Mouse (Mus musculus): ENCODE data around the gene Ppp2r1b.

Gene Ppp2r1b

DNA sequence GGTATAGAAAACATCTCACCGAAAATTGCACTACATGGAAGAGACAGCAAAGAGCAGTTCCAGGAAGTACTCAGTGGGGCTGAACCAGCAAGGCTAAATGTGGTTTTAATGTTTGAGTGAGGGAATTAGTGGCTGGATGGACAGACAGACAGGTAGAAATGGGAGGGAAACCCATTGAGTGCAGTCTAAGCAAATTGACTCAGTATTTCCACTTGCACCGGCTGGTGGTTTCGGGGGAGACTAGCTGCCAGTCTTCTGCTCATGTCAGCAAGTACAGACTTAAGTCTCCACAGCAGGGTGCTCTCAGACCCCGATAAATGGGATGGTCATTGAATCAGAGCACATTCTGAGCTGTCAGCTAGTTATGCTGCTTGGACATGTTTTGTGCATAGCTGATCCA, 9.0 kb upstream of the Ppp2r1b start:
- in situ Hi-C loops (cut with MboI), result no loop called here

DNA sequence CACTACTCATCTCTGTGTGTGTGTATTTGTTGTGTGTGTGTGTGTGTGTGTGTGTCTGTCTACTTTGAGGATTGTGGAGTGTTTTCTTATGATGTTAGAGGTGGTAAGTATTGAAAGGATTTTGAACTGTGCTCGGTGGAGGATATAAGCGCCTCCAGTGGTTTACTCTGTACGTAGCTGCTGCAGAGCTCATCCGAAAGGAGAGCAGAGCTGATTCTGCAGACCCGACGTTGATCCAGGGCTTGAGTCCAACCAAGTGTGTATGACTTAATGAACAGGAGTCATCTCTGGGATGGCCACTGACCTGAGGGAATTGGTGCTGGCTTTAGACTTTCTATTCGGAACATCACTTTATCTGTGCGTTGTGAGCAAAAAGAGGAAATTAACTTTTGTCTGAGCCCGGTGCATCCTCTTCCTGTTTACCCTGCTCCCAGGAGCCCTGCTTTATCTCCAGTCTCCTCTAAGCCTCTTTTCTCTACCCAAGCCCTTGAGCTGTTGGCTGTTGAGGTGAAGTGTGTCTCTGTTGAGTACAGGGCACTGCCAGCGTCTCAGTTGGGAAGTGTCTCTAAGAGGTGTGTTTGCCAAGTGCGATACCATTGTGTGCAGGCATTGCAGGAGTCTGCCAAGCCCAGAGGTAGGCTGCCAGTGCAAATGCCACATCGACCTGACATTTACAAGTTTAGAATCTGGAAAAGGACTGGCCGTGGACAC, 3.9 kb upstream of the Ppp2r1b start:
- in situ Hi-C loops (cut with MboI), result no loop called here

DNA sequence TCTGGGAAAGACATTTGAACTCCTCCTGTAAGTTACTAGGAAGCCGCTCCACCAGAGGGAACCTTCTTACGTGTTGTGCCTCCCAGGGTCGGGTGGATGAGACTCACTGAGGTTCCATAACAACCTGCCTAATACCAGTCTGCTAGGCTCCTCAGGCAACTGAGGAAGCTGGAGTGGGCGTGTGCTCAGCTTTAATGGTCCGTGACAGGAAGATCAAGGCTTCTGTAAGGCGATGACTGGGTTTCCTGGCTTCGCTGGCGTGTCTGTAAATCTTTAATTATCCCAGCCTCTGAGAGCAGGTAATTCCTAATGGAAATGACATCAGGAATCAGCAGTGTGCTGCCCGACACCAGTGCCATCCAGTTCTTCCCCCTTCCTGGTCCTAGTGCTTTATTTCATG, 446 bp downstream of the Ppp2r1b start:
- in situ Hi-C loops (cut with MboI), result no loop called here

DNA sequence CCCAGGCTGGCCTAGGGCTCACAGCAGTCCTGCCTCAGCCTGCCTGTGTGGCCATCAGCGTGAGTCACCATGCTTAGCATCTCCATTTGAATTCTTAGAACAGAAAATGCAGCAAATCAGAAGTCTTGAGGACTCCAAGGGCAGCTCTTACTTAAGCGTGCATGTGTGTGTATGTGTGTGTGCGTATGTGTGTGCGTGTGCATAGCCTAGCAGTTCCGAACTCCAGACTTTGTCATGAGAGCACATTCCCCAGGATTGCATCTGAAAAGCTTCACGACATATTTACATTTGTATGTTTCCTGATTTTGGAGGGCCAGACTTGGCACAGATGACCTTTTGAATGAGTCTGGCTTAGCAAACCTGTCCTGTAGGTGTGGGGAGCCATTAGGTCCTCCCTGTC, 2.0 kb downstream of the Ppp2r1b start:
- in situ Hi-C loops (cut with MboI), result no loop called here

DNA sequence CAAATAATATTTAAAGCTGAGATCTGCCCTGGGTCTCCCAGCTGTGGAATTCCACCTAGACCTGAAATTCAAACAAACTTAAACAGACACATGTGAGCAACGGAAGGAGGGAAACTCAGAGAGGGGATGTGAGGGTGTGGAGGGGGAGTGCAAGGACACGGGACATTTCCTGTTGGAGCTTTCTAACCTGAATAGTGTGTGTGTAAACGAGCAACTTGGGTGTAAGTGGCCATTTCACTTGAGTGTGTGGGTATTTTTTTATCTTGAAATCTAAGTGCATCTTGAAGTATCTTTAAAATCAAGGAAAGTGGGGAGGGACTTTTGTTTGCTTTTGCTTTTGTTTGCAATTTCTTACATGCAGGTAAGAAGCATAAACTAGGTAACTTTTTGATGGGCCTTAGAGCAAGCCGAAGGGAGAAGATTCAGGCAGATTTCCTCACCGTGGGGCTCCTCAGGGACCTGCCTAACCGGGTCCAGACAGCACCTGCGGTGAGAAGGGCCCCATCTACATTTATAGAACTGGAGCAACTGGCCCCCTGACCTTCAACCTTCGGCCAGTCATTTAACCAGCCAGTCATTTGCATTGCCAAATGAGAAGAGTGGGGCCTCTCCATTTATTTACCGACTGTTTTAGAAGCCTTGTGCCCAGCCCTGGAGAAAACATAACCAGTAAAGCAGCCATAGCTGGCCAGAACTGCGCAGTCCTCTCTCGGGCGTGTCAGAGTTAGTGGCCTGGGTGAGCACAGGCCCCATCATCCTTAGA, 2.7 kb downstream of the Ppp2r1b start:
- in situ Hi-C loops (cut with MboI), result no loop called here

DNA sequence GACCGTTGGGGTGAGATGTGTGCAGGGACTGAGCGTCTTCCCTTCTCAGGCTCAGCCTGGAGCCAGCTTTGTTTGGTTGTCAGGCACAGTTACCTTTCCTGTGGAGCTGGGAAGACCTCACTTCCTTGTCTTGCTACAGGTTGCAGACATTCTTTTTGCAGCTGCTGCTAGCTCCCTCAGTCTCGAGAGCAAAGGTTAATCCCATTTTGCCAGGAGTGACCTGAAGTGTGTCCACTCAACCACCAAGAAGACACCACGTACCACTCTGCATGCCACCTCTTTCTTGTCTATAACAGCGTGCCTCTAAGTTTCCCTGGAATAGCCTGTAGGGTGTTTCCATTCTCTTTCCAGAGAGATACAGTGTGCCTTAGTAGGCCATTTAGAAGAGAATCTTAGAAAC, 3.7 kb downstream of the Ppp2r1b start:
- in situ Hi-C loops (cut with MboI), result no loop called here

DNA sequence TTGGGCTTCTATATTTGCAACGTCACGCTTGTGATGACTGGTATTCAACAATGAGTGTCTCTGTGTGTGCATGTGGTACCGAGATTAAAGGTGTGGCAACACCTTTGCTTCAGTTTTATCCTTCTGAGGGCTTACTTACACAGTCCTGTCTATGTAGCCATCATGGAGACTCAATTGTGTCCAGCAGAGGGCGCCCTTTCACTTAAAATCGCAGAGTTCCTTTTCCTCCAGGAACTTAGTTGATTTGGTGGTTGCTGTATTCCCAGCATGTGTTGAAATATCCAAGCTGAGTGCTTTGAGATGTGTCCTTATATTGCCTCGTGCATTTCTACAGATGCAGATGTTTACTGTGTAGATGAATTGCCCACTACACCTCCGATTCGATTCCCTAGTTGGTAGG, 4.1 kb downstream of the Ppp2r1b start:
- in situ Hi-C loops (cut with MboI), result no loop called here

DNA sequence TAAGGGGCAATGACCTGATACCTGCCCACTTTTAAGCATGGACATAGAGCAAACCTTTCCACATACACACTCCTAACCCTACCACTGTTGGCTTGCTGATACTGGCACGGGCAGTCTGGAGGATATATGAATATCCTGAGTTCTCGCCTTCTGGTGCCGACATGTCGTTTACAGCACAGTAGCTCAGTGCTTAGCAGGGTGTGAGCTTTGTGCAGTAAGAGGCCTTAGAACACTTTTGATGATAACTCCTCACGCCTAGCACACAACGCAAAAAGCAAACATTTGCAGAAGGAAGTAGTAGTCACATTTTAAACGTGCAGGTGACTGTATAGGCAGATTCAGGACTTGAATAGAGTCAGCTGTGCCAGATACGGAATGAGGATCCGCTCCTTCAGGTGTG, 4.7 kb downstream of the Ppp2r1b start:
- in situ Hi-C loops (cut with MboI), result loop anchor here (10.0 kb wide), 1 partner anchor 165 kb away; no protein-coding TSS in a partner anchor

DNA sequence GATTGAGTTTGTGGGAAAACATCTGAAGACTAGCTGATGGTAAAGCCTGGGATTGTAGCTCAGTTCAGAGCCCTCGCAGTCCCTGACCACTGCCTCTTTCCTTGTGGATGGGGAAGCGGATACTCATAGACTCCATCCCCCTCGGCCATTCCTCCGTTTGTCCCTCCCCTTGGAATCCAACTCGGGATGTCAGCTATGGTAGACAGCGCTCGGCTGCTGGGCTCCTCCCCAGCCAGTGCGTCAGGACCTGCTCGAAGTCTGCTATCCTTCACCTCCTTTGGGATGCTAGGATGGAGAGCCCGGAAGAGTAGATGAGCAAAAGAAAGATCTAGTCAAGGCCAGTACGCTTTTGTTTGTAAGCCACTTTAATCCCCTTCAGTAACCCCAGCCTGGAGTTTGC, 5.2 kb downstream of the Ppp2r1b start:
- in situ Hi-C loops (cut with MboI), result loop anchor here (10.0 kb wide), 1 partner anchor 165 kb away; no protein-coding TSS in a partner anchor

DNA sequence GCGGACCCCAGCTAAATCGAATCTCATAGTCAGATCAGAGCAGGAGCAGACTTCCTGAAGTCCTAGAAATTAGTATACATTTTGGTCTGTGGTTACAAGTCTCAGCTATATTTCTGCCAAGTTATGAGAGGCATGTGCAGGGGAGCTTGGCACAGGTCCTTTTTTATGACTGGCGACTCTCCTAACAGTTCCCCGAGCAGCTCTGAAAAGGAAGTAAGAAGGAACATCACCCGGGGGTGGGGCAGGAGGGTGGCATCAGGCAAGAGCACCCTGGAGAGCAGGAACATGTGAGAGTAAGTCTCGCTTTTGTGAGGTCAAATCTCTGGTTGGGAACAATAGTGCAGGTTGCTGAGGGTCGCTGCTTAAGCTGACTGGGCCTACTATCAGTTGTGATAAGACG, 5.6 kb downstream of the Ppp2r1b start:
- in situ Hi-C loops (cut with MboI), result loop anchor here (10.0 kb wide), 1 partner anchor 164 kb away; no protein-coding TSS in a partner anchor

DNA sequence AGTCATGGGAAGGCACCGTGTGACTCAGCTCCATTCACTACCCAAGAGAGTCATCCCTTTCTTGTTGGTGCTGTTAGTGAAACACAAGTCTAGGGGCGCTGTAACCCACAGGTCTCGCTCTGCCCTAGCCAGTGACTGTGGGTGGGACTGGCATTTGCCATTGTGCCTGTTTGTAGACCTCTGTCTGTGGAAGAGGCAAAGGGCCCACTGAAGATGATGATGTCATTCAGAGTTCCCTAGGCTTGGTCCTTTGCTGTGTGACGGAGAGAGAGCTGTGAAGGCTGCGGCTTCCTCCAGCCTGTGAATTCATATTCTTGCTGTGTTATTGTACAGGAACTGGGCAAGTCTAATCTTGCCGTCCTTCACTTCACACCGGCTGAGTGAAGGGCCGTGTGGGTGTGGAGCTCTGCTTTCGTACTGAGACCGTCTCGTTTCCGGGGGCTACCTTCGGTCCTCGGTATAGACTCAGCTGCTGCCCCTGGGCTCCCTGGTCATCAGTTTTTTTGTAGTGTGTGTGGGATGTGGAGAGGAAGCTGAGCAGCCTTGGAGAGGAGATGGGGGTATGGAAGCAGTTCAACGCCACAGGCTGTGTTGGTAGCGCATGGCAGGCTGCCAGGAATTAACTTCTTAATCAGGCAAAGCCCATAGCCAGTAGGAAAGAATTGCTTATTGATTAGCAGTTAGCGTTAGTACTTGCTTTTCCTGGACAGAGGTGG, 7.7 kb downstream of the Ppp2r1b start:
- in situ Hi-C loops (cut with MboI), result loop anchor here (10.0 kb wide), 1 partner anchor 162 kb away; no protein-coding TSS in a partner anchor

DNA sequence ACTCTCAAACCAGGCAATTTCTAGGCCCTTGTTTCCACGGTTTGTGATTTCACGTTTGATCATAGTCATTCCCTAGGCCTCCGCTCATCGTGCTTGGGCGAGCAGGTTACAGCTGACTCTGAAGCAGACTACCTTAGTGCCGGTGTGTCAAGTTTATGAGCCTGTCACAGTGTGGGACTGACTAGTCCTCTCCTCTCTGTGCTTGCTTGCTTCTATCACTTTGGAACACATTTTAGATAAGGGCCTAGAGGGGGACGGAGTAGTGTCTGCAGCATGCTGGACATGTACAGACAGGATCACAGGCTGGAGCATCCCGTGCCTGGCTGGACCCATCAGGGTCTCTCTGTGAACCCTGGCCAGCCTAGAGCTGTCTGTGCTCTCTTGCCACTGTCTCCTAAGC, 9.3 kb downstream of the Ppp2r1b start:
- in situ Hi-C loops (cut with MboI), result loop anchor here (10.0 kb wide), 1 partner anchor 160 kb away; no protein-coding TSS in a partner anchor

DNA sequence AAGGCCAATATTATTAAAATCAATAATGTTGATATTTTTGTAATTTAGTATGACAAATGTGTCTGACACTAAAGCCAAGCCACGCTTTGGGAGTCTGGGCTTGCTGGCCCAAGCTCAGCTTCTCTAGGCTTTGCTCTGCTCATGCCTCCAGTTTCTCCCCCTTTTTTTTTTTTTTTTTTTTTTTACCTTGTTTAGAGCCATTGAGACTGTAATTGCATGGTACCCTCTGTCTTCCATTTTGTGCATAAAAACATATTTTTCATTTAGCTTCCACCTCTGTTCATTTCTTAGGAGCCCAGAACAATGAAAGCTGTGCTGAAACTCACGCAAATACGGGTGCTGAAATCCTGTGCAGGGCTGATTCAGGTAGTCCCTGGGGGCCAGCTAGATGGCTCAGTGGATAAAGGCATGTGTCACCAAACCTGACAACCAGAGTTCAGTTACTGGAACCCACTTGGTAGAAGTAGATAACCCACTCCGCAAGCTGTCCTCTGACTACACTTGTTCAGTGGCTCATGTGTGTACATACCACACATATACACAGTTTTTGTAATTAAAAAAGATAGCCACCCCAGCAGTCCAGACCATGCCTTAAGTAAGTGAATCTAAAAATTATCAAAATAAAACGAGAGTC, 10.1 kb downstream of the Ppp2r1b start:
- in situ Hi-C loops (cut with MboI), result loop anchor here (10.0 kb wide), 1 partner anchor 160 kb away; no protein-coding TSS in a partner anchor

DNA sequence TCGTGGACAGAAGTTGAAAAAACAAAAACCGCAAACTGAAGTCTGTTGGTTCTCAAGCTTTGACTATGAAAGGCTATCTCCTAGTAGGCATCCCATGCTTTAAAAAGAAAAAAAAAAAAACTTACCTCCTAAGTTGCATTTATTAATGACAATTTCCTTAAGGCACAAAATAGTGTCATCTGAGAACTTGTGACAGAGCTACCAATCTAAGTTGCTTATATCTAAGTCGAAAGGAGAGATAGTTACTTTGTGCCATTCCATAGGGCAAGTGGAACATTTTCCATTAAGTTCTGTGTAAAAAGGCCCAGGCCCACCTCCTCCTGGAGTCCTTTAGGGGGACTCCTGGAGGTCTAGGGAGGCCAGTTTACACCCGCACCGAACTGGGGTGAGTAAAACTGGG, 10.7 kb downstream of the Ppp2r1b start:
- in situ Hi-C loops (cut with MboI), result loop anchor here (10.0 kb wide), 1 partner anchor 159 kb away; no protein-coding TSS in a partner anchor

DNA sequence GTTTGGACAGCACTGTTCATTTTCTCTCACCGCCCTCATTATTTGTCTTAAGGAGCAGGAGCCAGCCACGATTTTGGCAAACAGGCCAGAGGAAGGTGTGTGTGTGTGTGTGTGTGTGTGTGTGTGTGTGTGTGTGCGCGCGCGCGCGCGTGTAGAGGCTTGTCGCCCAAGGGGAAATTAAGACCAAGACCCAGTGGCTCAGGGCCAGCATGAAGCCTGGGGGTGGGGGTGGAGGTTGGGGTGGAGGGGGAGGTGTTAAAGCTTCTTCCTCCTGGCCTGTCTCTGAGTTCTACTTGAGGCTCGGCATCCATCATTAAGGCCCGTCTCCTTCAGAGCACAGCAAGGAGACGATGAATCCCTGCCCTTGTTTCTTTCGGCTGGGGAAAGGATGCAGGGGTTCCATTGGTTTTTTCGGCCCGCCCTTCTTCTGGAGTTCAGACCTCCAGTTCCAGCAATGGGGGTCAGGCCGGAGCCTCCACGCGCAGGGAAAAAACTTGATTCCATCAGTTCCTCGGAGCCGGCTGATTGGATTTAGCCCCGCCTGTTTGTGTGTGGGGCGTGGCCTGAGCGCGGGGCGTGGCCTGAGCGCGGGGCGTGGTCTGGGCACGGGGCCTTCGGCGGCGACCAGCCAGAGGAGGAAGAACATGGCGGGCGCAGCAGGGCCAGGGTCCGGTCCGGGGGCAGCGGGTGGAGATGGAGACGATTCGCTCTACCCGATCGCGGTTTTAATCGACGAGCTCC, 11.4 kb downstream of the Ppp2r1b start:
- in situ Hi-C loops (cut with MboI), result loop anchor here (10.0 kb wide), 1 partner anchor 158 kb away; no protein-coding TSS in a partner anchor

DNA sequence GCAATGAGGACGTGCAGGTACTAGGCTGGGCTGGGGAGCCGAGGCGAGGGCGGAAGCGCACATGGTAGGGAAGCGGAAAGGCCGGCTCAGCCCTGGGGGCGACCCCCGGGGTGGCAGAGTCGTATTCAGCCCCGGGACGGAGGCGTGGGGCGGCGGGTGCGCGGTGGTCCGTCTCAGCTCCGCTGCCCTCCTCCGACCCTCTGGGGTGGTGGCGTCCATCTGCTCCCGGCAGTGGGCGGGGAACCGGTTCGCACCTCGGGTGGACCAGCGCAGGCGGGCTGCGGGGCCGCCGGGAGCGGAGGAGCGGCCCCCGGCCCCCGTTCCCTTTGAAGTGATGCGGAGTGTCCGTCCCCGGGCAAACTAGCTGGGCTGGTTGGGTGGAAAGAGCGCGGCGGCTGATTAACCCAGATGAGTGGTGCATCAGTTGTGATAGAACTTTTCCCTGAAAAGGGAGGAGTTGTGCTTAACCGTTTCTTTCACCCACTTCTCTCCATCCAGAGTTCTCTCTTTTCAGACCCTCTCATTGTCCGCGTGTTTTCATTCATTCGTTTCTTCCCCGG, 12.1 kb downstream of the Ppp2r1b start:
- in situ Hi-C loops (cut with MboI), result loop anchor here (10.0 kb wide), 1 partner anchor 158 kb away; no protein-coding TSS in a partner anchor

DNA sequence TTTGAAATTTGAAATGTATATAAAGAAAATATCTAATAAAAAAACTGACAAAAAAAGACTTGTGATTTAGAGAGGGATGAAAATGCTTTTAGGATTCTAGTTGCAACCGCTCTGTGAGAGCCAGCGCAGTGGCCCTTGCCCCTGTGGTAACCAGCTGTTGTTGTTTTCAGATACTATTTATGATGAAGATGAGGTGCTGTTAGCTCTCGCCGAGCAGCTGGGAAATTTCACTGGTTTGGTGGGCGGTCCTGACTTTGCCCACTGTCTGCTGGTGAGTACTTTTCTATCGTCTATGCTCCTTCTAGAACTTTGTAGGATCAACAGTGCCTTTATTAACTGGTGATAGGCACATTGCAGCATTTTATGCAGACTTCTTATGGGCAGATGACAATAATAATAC, 13.6 kb downstream of the Ppp2r1b start:
- in situ Hi-C loops (cut with MboI), result loop anchor here (10.0 kb wide), 1 partner anchor 156 kb away; no protein-coding TSS in a partner anchor

DNA sequence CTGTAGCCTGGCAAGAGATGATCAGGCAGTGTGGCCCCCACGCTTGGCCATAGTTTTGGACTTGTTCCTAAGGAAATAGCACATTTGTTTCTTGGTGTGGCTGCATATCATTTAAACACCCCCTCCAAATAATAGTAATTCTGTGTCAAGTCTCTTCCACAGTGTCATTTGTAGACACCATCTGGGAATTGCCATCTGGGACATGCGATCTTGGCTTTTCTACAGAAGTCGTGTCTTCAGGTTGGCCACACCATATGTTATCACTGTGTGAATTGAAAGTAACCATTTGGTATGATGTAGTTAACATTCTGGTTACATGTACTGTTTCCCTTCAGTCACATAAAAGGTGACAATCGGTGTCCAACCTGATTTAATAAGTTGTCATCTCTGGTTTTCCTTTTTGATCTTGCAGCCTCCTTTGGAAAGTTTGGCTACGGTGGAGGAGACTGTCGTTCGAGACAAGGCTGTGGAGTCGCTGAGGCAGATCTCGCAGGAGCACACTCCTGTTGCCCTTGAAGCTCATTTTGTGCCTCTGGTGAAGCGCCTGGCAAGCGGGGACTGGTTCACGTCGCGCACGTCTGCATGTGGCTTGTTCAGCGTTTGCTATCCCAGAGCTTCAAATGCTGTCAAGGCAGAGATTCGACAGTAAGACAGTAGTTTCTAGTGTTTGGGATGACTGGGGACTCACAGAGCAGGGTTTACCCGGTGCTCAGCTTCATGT, 16.2 kb downstream of the Ppp2r1b start:
- in situ Hi-C loops (cut with MboI), result no loop called here

DNA sequence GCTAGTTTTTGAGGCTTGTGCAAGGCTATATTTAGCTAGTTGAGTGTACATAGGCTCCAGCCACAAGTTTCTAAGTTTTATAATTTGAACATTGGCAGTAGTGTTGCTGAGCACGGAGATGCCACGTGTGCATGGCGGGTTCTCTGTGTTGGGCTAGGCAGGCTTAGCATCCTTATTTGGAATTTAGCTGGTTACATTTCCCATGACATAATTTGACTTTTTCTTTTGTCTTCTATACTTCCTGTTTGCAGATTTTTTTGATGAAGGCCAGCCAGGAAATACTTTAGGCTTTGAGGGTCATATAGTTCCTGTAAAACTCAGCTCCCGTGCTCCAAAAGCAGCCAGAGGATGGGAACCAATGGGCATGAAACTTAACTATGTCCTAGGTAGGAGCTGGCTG, 18.7 kb downstream of the Ppp2r1b start:
- in situ Hi-C loops (cut with MboI), result no loop called here

DNA sequence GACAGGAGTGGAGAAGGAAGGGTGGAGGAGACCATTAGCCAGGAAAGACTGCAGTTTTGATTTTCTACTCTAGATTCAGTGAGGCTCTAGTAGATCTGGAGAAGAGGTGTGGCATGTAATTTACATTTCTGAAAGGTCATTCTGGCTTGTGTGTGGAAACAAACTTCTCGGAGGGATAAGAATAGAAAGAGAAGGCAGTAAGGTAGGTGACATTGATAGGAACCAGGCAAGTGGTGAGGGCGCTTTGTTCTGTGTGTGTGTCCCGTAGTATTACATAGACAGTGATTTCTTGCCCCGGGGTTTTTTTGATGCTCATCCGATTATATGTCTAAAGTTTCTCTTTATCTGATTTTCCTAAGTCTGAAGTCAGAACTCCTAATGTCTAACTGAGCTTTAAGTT, 19.8 kb downstream of the Ppp2r1b start:
- in situ Hi-C loops (cut with MboI), result no loop called here
